Mouse (Mus musculus) hindbrain, embryonic 10.5 days (tissue): ENCODE results near the gene Tkt. TPM values are rescaled to one million over a fixed set of nuclear protein-coding genes. Genes with fewer than 3 reads are reported as not detected.

Experiments
- DNase-seq: peaks from one replicate; pipeline ENCODE4 v3.0.0-alpha.2; 2017; ENCODE audit warnings: low spot score
- H3K27ac ChIP-seq: fragments of 300-500 bp; sonication (generic); 2 replicates; pipeline ENCODE4 v1.5.1; 2016; ENCODE audit warnings: mild to moderate bottlenecking, moderate library complexity
- H3K27me3 ChIP-seq: fragments of 300-500 bp; sonication (generic); 2 replicates; pipeline ENCODE4 v1.6.1; 2016; ENCODE audit warnings: mild to moderate bottlenecking; ENCODE audit not compliant: poor library complexity, insufficient read depth, severe bottlenecking
- H3K36me3 ChIP-seq: fragments of 300-500 bp; sonication (generic); 2 replicates; pipeline ENCODE4 v1.6.1; 2016; ENCODE audit warnings: mild to moderate bottlenecking, moderate library complexity
- H3K4me1 ChIP-seq: fragments of 300-500 bp; sonication (generic); replicated peaks from 2 replicates; pipeline ENCODE4 v1.6.1; 2016; ENCODE audit warnings: mild to moderate bottlenecking
- H3K4me3 ChIP-seq: fragments of 300-500 bp; sonication (generic); 2 replicates; pipeline ENCODE4 v1.5.1; 2016; ENCODE audit warnings: mild to moderate bottlenecking, moderate library complexity
- H3K9me3 ChIP-seq: fragments of 300-500 bp; sonication (generic); 2 replicates; pipeline ENCODE4 v1.6.1; 2016; ENCODE audit warnings: mild to moderate bottlenecking, moderate library complexity
- WGBS: fragments of 180-500 bp; shearing (Covaris S2); methylation state at CpG from one replicate; pipeline ENCODE4 v1.1.7; 2016; 5-methylcytosine and 5-hydroxymethylcytosine counted together
- polyA plus RNA-seq: library from polyadenylated mRNA; unstranded; fragments of >200 nt; fragmentation: Nextera tagmentation; extraction: Ambion mirVana; gene quantifications from 2 replicates; pipeline ENCODE4 v1.2.1, GENCODE M21; 2016

The Tkt gene
- polyA plus RNA-seq, 1 experiment from 2014 or later, result 285 TPM

- H3K36me3 ChIP-seq, result peaks cover 25% of the 10 kb centered on the region
- WGBS, result 81% methylated on average over 5 of the region's 5 CpGs
- no peak overlapping the region for H3K4me3 ChIP-seq
- H3K9me3 ChIP-seq, result no peaks in the 10 kb centered on the region
- H3K27me3 ChIP-seq, result no peaks in the 10 kb centered on the region
- no peak overlapping the region for H3K27ac ChIP-seq
- H3K4me1 ChIP-seq, result peaks cover 13% of the 10 kb centered on the region
- no peak for DNase-seq
Observed at GRCm38 (mm10) chr14:30579180-30579579, 31.0 kb downstream of the Tkt start.

- Histone ChIP-seq H3K4me3 (no peak overlapping the region), H3K27ac (peak overlapping the region; percentile 50; the same call in 1 of the 2 replicates), H3K4me1 (peaks cover 20% of the 10 kb centered on the region), H3K36me3 (peaks cover 18% of the 10 kb centered on the region), H3K9me3 (no peaks in the 10 kb centered on the region), H3K27me3 (no peaks in the 10 kb centered on the region)
- no peak for DNase-seq
- WGBS, result 27% methylated on average over 5 of the region's 5 CpGs
Observed at GRCm38 (mm10) chr14:30579882-30580281, 31.7 kb downstream of the Tkt start.

- 74% methylated on average over 1 of the region's 1 CpGs for WGBS
- H3K27me3 ChIP-seq, result no peaks in the 10 kb centered on the region
- peaks cover 4% of the 10 kb centered on the region for H3K36me3 ChIP-seq
- DNase-seq, result no peak
- H3K27ac ChIP-seq, result no peak overlapping the region
- peaks cover 24% of the 10 kb centered on the region for H3K4me1 ChIP-seq
- H3K4me3 ChIP-seq, result no peak overlapping the region
- H3K9me3 ChIP-seq, result no peaks in the 10 kb centered on the region
Observed at GRCm38 (mm10) chr14:30581238-30581637, 33.1 kb downstream of the Tkt start.

GRCm38 (mm10) chr14:30584077-30584476 lies 35.9 kb downstream of the Tkt start:
- H3K9me3 ChIP-seq, result no peaks in the 10 kb centered on the region
- H3K27ac ChIP-seq, result peak overlapping the region; percentile 76; the same call in 1 of the 2 replicates
- H3K4me1 ChIP-seq, result peaks cover 28% of the 10 kb centered on the region
- 54% methylated on average over 2 of the region's 2 CpGs for WGBS
- H3K27me3 ChIP-seq, result no peaks in the 10 kb centered on the region
- DNase-seq, result no peak
- no peak overlapping the region for H3K4me3 ChIP-seq
- H3K36me3 ChIP-seq, result no peaks in the 10 kb centered on the region

DNA sequence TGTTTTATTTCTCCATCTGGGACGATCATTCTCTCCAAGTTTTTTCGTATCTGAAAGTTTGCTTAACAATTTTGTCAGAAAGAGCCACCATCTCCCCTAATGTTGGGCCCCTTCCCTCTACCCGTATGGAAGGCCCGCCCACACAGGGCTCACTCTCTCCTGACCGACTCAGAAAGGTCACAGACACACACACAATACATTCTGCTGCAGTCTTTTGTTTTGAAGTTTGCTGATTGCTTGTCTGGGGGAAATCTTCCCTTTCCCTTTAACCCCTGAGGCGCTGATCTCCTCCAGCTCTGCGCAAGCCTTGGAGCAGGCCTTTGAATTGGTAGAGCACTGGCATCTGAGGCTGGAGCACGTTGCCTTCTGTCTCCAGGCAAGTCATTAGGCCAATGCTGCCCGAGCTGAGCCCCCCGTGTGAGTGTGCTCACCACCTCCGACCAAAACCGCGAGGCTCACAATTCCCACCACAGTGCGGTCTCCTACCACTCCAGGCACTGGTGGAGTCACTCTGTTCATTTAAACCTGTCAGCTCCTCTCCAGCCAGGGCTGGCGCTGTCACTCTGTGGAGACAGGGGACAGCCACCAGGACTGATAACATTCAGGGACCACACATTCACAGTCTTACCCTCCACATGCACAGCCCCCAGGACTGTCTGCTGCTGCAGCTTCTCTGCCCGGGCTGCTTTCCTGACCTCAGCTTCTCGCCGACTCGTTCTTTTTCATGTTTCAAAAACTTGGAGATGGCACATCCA lies 36.5 kb downstream of the Tkt start:
- H3K36me3 ChIP-seq, result no peaks in the 10 kb centered on the region
- peak; percentile 34 for DNase-seq
- 43% methylated on average over 19 of the region's 19 CpGs for WGBS
- H3K27me3 ChIP-seq, result no peaks in the 10 kb centered on the region
- H3K9me3 ChIP-seq, result no peaks in the 10 kb centered on the region
- peaks cover 30% of the 10 kb centered on the region for H3K4me1 ChIP-seq
- peak overlapping the region; percentile 76 for H3K27ac ChIP-seq
- peak overlapping the region; percentile 9; the same call in 1 of the 2 replicates for H3K4me3 ChIP-seq

DNA sequence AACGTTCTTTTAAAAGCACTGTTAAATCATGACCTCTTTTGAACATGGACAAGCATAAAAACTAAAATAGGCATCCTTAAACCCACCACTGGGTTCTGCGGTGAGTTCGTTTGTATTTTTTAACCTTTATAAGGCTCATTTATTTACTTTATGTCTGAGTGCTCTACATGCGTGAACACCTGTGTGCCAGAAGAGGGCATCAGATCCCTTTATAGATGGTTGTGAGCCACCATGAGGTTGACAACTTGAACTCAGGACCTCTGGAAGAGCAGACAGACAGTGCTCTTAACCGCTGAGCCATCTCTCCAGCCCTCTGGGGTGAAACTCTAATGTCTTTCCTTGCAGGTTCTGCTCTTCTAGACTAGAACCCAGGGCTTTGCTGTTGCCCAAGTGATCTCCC lies 37.2 kb downstream of the Tkt start:
- peaks cover 32% of the 10 kb centered on the region for H3K4me1 ChIP-seq
- no peaks in the 10 kb centered on the region for H3K36me3 ChIP-seq
- no peaks in the 10 kb centered on the region for H3K27me3 ChIP-seq
- no peaks in the 10 kb centered on the region for H3K9me3 ChIP-seq
- no peak for DNase-seq
- WGBS, result 87% methylated on average over 5 of the region's 5 CpGs
- peak overlapping the region; percentile 76; the same call in 1 of the 2 replicates for H3K27ac ChIP-seq
- no peak overlapping the region for H3K4me3 ChIP-seq

DNA sequence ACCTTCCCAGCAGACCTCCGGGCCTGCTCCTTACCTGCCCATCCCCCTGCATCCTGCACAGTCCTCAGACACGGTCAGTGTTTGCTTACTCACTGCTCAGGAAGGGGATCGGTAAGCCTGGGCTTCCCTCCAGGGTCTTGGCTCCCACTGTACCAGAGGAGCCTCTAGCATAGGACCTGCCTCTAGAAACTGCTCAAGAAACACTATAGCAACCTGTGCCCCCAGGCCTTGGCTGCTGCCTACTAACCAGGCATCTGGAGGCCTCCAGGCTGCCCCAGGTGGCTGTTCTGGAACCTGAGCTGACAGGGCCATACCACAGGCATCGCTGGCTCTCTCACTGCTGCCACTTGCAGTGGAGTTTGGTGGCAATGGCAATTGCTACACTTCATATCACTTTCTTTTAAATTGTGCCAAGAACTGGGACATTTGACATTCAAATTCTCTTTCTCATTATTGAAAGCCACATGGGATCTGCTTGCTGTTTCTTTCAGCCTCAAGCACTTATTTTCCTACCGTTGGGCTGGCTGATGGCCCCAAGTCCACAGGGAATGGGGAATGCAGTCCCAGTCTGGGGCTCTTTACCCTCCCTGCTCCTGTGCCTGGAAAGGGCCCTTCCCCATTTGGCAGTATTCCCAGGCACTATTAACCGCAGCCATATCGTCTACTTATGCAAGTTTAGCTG lies 38.8 kb downstream of the Tkt start:
- WGBS, result 71% methylated on average over 7 of the region's 7 CpGs
- peaks cover 45% of the 10 kb centered on the region for H3K4me1 ChIP-seq
- 0 out of 2 replicates have a peak overlapping the region, but pooled peaks have one; percentile 41 for H3K27ac ChIP-seq
- H3K27me3 ChIP-seq, result 0 out of 2 replicates have a peak, but pooled peaks cover 1% of the 10 kb centered on the region
- no peaks in the 10 kb centered on the region for H3K36me3 ChIP-seq
- DNase-seq, result no peak
- H3K4me3 ChIP-seq, result no peak overlapping the region
- no peaks in the 10 kb centered on the region for H3K9me3 ChIP-seq

DNA sequence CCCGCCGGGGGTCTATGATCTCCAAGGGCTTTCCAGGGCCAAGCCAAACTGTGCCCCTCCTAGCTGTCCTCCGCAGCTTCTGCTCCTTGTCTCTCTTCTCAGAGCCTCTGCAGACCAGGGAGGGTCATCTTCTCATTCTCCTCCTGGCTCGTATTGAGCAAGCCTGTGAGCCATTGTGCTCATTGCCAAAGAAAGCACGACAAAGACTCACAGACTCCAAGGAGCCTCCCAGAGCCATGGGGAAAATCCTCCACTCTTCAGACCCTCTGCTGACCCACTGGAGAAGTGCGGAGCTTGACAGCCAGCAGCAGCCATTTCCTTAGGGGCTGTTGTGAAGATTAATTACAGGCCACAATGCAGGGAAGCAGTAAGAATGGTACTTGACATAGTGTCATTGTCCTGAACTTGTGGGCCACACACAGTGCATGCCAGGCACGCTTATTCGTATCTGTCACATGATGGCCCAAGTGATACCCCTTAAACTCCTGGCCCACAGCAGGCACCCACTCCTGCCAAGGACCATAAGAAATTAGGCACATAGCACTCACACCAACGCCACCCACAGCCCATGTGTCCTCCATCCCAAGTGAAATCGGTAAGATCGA lies 42.0 kb downstream of the Tkt start:
- peaks cover 54% of the 10 kb centered on the region for H3K4me1 ChIP-seq
- 0 out of 2 replicates have a peak, but pooled peaks cover 3% of the 10 kb centered on the region for H3K27me3 ChIP-seq
- no peak overlapping the region for H3K4me3 ChIP-seq
- 63% methylated on average over 11 of the region's 11 CpGs for WGBS
- no peak overlapping the region; the same call in 1 of the 2 replicates for H3K27ac ChIP-seq
- H3K36me3 ChIP-seq, result no peaks in the 10 kb centered on the region
- H3K9me3 ChIP-seq, result no peaks in the 10 kb centered on the region
- DNase-seq, result no peak

GRCm38 (mm10) chr14:30590918-30591317 lies 42.8 kb downstream of the Tkt start:
- Histone ChIP-seq H3K36me3 (0 out of 2 replicates have a peak, but pooled peaks cover 2% of the 10 kb centered on the region), H3K4me1 (peaks cover 53% of the 10 kb centered on the region), H3K9me3 (no peaks in the 10 kb centered on the region), H3K27ac (peak overlapping the region; percentile 23; the same call in 1 of the 2 replicates), H3K27me3 (0 out of 2 replicates have a peak, but pooled peaks cover 3% of the 10 kb centered on the region), H3K4me3 (no peak overlapping the region)
- no peak for DNase-seq
- WGBS, result 72% methylated on average over 7 of the region's 7 CpGs

DNA sequence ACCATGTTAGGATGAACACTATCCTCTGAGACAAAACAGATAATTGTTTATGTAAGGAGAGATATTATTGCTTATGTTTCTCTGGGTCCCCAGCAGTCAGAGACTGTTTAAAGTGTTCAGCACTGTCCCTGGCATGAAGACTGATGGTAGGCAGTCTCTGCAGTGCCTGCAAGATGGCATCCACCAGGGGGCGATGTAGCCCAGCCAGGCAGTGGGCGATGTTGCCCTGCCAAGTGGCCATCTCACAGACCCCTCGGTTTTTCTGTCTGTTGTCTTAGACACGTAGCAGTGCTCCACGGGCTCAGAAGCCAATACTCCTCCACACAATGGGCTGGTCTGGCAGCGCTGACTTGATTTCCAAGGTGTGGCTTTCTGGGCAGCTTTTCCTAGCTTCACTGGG lies 43.3 kb downstream of the Tkt start:
- 0 out of 2 replicates have a peak, but pooled peaks cover 3% of the 10 kb centered on the region for H3K27me3 ChIP-seq
- 0 out of 2 replicates have a peak, but pooled peaks cover 4% of the 10 kb centered on the region for H3K36me3 ChIP-seq
- H3K27ac ChIP-seq, result no peak overlapping the region; the same call in 1 of the 2 replicates
- peaks cover 53% of the 10 kb centered on the region for H3K4me1 ChIP-seq
- no peaks in the 10 kb centered on the region for H3K9me3 ChIP-seq
- 11% methylated on average over 6 of the region's 6 CpGs for WGBS
- DNase-seq, result peak; percentile 83
- no peak overlapping the region for H3K4me3 ChIP-seq

DNA sequence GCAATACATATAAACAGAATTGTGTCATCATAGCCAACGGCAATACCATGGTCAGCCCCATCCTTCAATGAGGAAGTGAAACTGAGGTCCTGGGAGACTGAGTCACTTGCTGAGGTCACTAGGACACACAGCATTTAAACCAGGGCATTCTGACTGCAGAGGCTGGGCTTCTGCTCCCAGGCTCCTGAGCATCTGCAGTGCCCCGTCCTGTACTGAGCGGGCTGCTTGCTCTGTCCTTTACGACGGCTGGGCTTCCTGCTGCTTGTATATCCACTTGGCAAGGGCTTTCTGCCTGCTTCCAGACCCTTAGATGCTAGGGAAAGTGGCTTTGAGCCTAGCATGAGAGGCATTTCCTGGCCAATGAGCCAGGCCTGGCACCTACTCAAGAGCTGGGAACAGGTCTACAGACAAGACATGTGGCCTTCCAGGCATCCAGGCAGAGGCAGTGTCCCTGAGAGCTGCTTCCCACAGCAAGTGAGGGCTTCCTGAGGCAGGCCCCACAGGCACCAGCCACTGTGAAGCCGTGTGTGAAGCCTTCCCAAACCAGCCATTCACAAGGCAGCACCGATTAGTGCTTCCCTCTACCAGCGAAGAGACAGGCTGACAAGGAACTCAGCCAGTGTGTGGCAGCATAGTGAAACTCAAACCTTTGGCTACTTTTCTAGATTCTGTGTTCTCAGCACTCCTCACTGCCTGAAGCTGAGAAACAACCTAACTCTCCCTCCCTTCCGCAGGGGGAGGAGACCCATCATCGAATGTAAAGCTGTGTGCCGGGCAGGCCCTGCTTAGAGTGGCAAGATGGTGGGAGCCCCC lies 45.3 kb downstream of the Tkt start:
- Histone ChIP-seq H3K4me1 (peaks cover 47% of the 10 kb centered on the region), H3K9me3 (no peaks in the 10 kb centered on the region), H3K36me3 (peaks cover 10% of the 10 kb centered on the region), H3K27ac (peak overlapping the region; percentile 91), H3K27me3 (0 out of 2 replicates have a peak, but pooled peaks cover 3% of the 10 kb centered on the region), H3K4me3 (peak overlapping the region; percentile 30; the same call in 1 of the 2 replicates)
- WGBS, result 50% methylated on average over 11 of the region's 11 CpGs
- peak; percentile 30 for DNase-seq
